Mouse (Mus musculus): ENCODE results near the gene Gm9972. TPM values are rescaled to one million over a fixed set of nuclear protein-coding genes. Genes with fewer than 3 reads are reported as not detected.

Gm9972 gene
- polyA plus RNA-seq (2012; rRNA removed): not detected in 2 replicates

DNA sequence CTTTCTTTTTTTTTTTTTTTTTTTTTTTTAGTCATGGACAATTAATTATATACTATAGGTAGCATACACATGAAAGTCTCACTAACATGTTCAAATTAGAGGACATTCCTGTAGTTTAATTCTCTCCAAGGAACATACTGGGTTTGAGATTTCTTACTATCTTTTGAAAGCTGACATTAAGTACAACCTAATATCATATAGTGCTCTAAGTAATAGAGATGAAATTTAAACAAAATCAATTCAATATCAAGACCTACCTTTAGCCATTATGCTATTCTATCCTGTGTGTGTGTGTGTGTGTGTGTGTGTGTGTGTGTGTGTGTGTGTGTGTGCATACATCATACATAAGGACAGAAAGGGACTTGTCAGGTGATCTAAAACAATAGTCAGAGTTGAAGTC is at the start of gene Gm9972:
Gm9972 (plus strand) TSS at position 301 of the 400 bp plus-strand sequence.
- no peak for TF ChIP-seq POLR2A (IDR thresholded peaks at IDR 0.05; ENCODE audit: borderline replicate concordance, extremely low read depth, insufficient read depth, insufficient read length, poor library complexity, severe bottlenecking)
- TF ChIP-seq CTCF (IDR thresholded peaks at IDR 0.05; ENCODE audit: borderline replicate concordance, extremely low read depth, insufficient read depth, insufficient read length): no peak
- no peak for DNase-seq (ENCODE audit: low read depth)

DNA sequence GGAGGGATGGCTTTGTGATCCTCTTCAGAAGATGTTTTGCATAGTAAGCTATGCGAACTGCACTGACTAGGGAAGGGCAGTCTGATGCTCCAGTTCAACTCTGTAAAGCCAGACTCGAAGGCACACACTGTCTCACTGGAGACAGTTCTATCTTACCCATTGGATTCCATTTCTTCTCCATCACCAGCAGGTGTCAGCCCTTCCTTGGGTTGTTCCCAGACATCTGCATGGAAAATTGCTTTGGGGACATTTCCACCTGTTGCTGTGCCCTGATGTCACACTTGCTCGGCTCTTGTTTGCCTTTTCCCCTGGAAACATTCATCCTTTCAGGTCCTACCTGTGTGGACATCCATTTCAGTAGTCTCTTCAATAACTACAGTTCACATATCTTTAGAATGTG is 36.4 kb upstream of the Gm9972 start:
- no peak for TF ChIP-seq POLR2A (IDR thresholded peaks at IDR 0.05; ENCODE audit: borderline replicate concordance, extremely low read depth, insufficient read depth, insufficient read length, poor library complexity, severe bottlenecking)
- TF ChIP-seq CTCF (IDR thresholded peaks at IDR 0.05; ENCODE audit: borderline replicate concordance, extremely low read depth, insufficient read depth, insufficient read length): peak; percentile 45; the same call in 1 of the 2 replicates
- peak; percentile 54 for DNase-seq (ENCODE audit: low read depth)

DNA sequence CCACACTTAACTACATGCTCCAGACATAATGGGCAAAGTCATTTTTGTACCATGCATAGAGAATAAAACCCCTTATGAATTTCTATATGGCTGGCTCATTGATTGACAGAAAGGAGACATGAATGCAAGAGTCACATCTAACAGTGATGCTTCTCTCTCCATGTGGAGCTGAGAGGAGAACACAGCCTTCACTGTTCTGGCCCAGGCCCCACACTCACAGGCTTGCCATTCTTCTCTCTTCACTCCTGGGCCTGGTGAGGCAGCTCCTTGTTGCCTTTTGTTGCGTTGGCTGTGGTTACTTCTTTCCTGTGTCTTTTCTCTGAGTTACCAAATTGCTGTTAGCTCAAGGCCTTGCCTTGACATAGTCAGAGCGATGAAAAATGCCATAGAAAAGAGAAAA is 23.6 kb upstream of the Gm9972 start:
- DNase-seq (ENCODE audit: low read depth): peak; percentile 20
- TF ChIP-seq POLR2A (IDR thresholded peaks at IDR 0.05; ENCODE audit: borderline replicate concordance, extremely low read depth, insufficient read depth, insufficient read length, poor library complexity, severe bottlenecking): no peak
- TF ChIP-seq CTCF (IDR thresholded peaks at IDR 0.05; ENCODE audit: borderline replicate concordance, extremely low read depth, insufficient read depth, insufficient read length): no peak

DNA sequence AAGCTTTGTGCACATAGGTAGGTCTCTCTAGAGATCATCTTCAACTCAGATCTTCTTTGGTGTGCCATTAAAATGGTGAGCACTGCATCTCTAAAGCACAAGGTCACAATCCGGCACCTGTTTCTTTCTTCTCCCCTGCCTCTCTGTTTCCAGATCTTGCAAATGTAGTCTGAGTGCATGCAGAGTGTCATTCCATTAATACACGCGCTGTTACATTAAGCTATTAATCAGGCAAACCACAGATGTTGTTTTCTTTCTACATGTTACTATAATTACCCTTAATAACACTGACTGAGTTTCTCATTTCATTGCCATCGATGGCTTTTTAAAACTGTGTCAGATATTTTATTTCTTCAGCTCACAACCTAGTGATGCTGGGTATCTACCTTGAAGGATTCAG is 22.6 kb upstream of the Gm9972 start:
- TF ChIP-seq CTCF (IDR thresholded peaks at IDR 0.05; ENCODE audit: borderline replicate concordance, extremely low read depth, insufficient read depth, insufficient read length) (no peak), POLR2A (IDR thresholded peaks at IDR 0.05; ENCODE audit: borderline replicate concordance, extremely low read depth, insufficient read depth, insufficient read length, poor library complexity, severe bottlenecking) (no peak)
- peak; percentile 69 for DNase-seq (ENCODE audit: low read depth)

DNA sequence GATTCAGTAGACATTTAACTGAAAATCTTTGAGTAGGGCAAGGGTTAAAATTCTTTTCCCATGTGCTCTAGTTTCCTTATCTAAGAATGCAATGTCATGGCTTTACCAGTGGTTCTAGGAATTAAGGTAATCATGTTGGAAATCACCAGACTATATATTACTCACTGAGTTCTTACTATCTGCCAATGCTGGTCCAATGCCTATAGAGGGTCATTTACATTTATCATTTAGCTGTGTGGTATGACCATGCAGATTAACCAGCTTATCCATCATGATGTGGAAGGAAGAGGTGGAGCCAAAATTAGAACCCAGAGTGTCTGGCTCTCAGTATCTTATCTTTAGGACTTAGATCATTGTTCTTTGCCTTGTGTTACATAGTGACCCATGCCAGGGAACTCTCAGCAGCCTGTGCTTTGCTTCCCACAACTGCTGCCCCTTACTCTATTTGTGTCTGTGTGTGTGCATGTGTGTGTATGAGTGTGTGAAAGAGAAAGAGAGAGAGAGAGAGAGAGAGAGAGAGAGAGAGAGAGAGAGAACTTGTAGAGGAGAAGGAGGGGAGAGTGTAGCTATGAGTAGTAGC is 12.3 kb upstream of the Gm9972 start:
- no peak for DNase-seq (ENCODE audit: low read depth)
- TF ChIP-seq CTCF (IDR thresholded peaks at IDR 0.05; ENCODE audit: borderline replicate concordance, extremely low read depth, insufficient read depth, insufficient read length) (no peak), POLR2A (IDR thresholded peaks at IDR 0.05; ENCODE audit: borderline replicate concordance, extremely low read depth, insufficient read depth, insufficient read length, poor library complexity, severe bottlenecking) (no peak)

DNA sequence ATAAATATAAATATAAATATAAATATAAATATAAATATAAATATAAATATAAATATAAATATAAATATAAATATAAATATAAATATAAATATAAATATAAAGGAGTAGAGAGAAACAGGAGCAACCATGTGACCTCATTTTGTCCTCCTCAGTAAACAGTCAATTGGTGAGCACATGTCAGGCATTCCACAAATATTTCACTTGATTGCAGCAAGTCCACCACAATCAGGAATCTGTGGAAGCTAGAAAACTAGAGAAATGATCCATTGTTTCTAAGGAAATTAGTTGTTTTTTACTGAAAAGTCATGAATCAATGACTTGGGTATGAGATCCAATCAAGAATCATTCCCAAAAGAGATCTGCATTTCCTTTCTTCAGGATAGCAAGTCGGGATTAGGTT is 5.7 kb upstream of the Gm9972 start:
- TF ChIP-seq CTCF (IDR thresholded peaks at IDR 0.05; ENCODE audit: borderline replicate concordance, extremely low read depth, insufficient read depth, insufficient read length): no peak
- no peak for TF ChIP-seq POLR2A (IDR thresholded peaks at IDR 0.05; ENCODE audit: borderline replicate concordance, extremely low read depth, insufficient read depth, insufficient read length, poor library complexity, severe bottlenecking)
- DNase-seq (ENCODE audit: low read depth): no peak

DNA sequence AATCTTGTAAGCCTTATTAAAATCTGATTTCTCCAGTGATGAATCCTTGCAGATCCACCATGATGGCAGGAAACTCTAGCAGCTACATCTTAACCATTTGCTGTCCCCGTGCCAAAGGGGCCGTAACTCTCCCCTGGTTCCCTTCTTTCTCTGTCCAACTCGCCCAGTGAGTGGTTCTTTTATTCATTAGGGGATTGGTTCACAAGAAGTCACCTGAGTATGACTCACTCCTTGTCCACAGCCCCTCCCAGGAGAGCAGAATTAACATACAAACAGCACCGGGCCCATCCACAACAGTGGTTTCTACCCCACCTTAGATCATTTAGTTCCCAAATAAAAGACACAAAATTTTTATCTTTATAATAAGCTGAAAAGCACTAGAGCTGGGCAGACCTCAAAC is 3.4 kb upstream of the Gm9972 start:
- TF ChIP-seq POLR2A (IDR thresholded peaks at IDR 0.05; ENCODE audit: borderline replicate concordance, extremely low read depth, insufficient read depth, insufficient read length, poor library complexity, severe bottlenecking): no peak
- TF ChIP-seq CTCF (IDR thresholded peaks at IDR 0.05; ENCODE audit: borderline replicate concordance, extremely low read depth, insufficient read depth, insufficient read length): no peak
- no peak for DNase-seq (ENCODE audit: low read depth)

DNA sequence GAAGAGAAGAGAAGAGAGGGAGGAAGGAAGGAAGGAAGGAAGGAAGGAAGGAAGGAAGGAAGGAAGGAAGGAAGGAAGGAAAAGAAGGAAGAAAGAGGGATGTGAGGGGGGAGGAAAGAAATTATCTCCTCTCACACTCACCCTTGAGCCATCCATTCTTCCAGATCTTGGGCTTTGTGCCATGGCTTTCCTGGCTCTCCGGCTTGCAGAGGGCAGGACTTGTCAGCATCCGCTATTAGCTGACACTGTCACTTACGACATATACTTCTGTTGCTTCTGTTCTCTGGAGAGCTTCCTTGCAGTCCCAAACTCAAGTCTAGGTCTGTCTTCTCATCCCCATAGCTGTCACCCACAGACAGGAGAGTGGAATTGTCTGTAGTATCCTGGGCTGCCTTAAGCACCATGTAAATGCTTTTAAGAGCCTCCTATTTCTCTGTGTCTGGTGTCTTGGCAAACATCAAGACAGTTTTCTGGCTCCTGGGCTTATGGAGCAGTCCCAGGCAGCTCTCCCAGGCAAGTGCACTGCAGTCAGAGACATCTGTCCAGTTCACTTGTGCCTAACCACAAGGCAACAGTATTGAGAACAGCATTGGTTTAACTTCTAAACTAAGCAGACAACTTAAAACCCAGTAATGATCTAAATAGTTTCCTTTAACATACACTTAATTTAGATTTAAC is 10.5 kb downstream of the Gm9972 start:
- peak; percentile 46 for DNase-seq (ENCODE audit: low read depth)
- TF ChIP-seq POLR2A (IDR thresholded peaks at IDR 0.05; ENCODE audit: borderline replicate concordance, extremely low read depth, insufficient read depth, insufficient read length, poor library complexity, severe bottlenecking): no peak
- TF ChIP-seq CTCF (IDR thresholded peaks at IDR 0.05; ENCODE audit: borderline replicate concordance, extremely low read depth, insufficient read depth, insufficient read length): no peak

DNA sequence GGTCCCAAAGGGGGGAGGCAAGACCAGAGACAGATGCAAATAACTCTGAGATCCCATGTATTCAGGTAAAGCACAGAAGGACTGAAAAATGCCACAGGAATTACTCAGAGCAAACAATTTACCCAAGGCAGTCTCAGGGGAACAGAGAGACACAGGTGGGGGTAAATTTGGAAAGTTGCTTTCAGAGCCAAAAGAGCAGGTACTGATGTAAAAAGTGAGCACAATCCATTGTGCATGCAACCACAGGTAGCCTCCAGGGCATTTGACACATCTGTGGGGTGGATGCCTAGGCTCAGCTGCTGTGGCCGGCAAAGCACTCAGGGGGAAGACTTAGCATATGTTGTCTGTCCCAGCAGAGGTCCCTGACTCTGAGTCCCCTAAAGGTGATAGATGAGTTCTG is 13.8 kb downstream of the Gm9972 start:
- no peak for DNase-seq (ENCODE audit: low read depth)
- no peak for TF ChIP-seq POLR2A (IDR thresholded peaks at IDR 0.05; ENCODE audit: borderline replicate concordance, extremely low read depth, insufficient read depth, insufficient read length, poor library complexity, severe bottlenecking)
- no peak for TF ChIP-seq CTCF (IDR thresholded peaks at IDR 0.05; ENCODE audit: borderline replicate concordance, extremely low read depth, insufficient read depth, insufficient read length)

DNA sequence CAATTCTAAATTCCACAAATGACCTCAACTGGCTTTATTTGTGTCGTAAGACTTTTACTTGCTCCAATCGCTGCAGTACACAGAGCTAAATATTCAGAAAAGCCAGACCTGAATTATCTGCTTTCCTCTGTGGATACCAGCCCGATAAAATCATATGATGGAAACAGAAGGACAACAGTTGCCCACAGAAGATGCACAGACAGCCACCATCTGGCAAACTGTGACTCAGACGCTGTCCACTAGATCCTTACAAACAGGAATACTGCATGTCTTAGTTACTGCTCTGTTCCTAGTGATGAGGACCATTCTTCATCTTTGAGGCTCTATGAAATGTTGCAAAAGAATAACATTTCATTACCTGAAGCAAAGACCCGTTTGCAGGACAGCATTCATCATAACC is 19.4 kb downstream of the Gm9972 start:
- DNase-seq (ENCODE audit: low read depth): no peak
- no peak for TF ChIP-seq POLR2A (IDR thresholded peaks at IDR 0.05; ENCODE audit: borderline replicate concordance, extremely low read depth, insufficient read depth, insufficient read length, poor library complexity, severe bottlenecking)
- TF ChIP-seq CTCF (IDR thresholded peaks at IDR 0.05; ENCODE audit: borderline replicate concordance, extremely low read depth, insufficient read depth, insufficient read length): no peak

DNA sequence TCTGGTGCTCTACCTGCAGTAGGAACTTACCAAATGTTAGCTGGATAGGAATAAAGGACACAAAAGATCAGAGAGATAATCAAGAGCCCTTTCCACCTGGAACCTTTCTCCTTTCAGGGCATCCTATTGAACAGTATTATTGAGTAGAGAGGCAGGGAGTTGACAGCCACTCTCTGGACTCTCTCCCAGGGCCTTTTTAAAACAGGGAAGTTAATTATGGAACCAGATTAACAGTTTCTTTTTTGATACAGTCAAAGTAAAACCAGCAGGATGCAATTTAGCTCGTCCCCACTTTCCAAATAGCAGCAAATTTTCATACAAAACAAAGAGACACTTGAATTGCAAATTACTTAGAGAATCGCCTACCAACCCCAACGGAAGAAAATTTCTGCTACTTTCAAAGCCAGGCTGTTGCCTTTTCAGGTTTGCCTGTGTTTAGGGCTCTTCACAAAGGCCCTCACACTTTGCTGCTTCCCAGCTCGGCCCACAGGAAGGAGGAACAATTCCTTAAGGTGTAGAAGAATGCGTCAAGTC is 24.0 kb downstream of the Gm9972 start:
- TF ChIP-seq POLR2A (IDR thresholded peaks at IDR 0.05; ENCODE audit: borderline replicate concordance, extremely low read depth, insufficient read depth, insufficient read length, poor library complexity, severe bottlenecking): no peak
- TF ChIP-seq CTCF (IDR thresholded peaks at IDR 0.05; ENCODE audit: borderline replicate concordance, extremely low read depth, insufficient read depth, insufficient read length): no peak
- DNase-seq (ENCODE audit: low read depth): peak; percentile 60

DNA sequence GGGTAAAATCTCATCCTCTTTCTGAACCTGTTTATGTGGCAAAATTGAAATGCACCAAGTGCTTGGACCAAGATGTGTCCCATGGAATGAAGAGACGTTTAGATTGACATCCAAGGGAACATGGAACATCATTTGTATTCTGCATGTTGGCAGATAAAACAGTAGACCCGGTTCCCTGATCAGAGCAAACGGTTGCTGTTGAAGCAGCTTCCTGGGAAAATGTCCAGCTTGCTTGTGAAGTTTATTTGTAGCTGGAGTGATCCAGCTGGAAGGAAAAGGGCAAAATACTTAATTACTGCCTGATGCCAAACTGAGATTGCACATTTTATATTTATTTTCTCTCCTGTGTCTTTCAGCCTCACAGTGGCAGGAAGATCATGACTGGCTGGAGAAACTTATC is 26.7 kb downstream of the Gm9972 start:
- TF ChIP-seq CTCF (IDR thresholded peaks at IDR 0.05; ENCODE audit: borderline replicate concordance, extremely low read depth, insufficient read depth, insufficient read length) (no peak), POLR2A (IDR thresholded peaks at IDR 0.05; ENCODE audit: borderline replicate concordance, extremely low read depth, insufficient read depth, insufficient read length, poor library complexity, severe bottlenecking) (no peak)
- DNase-seq (ENCODE audit: low read depth): peak; percentile 71

Measured in brain, embryonic 14.5 days (tissue).